Mouse (Mus musculus) heart, postnatal 25 days (tissue): ENCODE results near the gene Olfr1443. TPM values are rescaled to one million over a fixed set of nuclear protein-coding genes. Genes with fewer than 3 reads are reported as not detected.
"Not testable (repeated sequence)": the region's sequence is repeated elsewhere in the genome, so short reads cannot be mapped to it uniquely, and the experiment has no call there.

ENCODE experiments used
- DNase-seq: peaks from one replicate; pipeline ENCODE4 v3.0.0; 2022; ENCODE audit warnings: low spot score
- intact Hi-C: fragments of 180-260 bp; cut with DNase I; formaldehyde crosslinking; loops from one replicate; pipeline ENCODE4 v1.15.1; 2025
- total RNA-seq, 2 experiments: library from RNA; stranded (reverse); gene quantifications; 2 replicates each; pipeline ENCODE4 v1.2.3; 2021

Olfr1443 gene
- total RNA-seq = not detected

DNA sequence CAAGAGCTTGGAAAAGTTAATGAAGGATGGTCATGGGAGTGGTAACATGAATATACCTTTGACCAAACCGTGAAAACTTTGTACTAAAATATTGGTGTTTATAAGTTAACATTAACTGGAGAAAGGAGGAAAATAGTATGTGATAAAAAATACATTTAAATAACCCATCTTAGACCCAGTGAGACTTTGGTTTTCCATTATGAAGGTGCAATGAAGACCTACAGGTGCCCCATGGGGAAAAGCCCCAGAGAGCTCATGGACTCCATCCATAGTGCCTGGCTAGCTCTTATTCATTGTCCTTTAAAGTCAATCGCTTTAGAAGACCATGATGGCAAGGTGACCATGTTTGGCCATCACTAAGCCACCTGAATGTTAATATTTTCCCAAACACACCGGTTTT is at the start of gene Olfr1443:
TSS of gene Olfr1443 (plus strand) at position 301 of the 400 bp plus-strand sequence.
- intact Hi-C loops = no loop called here
- no peak for DNase-seq

DNA sequence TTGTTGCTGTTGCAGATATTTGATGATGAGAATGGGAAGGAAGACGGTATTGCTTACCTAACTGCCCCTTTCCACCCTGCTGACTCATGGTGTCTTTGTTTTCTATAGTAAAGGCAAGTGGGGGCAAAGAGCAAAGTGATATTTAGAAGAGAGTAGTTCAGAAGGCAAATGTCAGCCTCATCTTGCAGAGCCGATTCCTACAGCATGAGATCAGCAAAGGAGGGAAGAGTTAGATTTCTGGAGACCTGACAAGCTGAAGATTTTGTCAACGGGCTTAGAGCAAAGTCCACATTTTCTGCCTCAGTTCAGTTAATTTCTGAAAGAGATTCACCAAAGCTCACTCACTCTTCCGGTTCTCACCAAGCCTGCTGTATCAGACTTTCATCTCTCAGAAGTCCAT is 44.7 kb upstream of the Olfr1443 start, which contains the start of gene Glyat:
TSS of gene Glyat (plus strand) at position 133 of the 400 bp plus-strand sequence.
- no peak for DNase-seq
- intact Hi-C loops = no loop called here

DNA sequence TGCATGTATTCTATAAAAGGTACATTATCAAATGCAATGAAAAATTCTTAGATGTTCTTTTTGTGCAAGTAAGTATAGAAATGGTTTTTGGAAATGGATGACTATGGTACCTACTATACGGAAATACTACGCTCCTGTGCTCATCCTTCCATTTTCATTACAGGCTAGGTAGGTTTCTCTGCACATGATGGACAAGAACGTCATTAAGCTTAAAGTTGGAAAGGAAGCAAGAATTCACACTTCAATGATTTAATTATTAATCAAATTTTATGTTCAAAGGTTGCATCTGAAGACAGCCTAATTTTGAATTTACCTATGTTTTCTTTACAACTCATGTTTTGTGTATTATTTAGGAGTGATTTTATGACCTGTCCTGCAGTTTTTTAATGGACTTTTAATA is 43.7 kb upstream of the Olfr1443 start:
- no peak for DNase-seq
- intact Hi-C loops = no loop called here

DNA sequence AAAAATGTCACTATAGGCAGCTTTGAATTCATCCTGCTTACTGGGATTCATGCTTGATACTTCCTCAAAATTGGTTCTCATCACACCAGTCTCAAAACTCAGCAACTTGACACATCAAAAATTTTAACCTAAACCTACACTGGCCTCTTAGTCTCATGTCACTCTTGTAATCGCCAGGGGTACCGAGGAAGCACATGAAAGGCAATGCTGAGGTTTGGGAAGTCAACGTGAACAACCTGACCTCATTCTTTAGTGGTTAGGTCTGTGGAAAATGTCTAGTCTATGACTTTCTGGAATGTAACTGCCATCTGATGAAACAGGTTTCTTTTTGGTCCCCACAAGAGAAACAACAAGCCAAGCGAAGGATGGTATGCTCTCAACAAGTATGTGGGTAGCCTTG is 42.9 kb upstream of the Olfr1443 start:
- DNase-seq = no peak
- intact Hi-C loops = no loop called here

DNA sequence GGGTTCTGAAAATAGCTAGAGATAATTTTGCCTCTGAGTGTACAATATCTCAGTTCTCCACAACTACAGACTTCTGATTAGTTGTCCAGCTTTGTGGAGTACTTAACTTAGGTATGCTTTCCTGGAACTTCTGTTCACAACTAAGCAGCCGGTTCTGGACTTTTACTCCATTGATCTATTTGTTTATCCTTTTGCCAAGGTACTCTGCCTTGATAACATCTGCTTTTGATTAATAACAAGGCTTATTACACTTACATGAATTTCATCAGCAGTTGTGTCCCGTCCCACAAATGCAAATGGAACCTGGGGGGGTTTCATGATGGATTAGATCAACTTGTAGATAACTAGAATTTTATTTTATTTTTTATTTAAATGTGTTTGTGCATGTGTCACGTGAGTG is 41.0 kb upstream of the Olfr1443 start:
- intact Hi-C loops = no loop called here

DNA sequence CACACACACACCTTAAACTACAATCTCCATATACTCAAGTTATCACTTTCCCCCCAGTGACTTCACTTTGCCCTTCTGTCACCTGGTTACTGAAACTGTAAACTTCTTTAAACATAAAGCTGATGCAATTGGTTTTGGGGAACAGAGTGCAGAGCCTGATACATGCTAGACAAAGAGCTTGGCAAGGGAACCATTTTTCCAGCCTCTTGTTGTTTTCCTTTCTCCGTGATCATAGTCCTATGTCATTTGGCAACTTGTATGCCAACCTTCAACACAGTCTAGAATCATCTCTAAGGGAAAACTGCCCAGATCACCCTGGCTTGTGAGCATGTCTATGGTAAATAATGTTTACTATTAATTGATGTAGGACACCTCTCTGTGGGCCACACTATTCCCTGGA is 39.9 kb upstream of the Olfr1443 start:
- intact Hi-C loops = no loop called here
- DNase-seq = no peak

More for the DNA sequence above, 41.0 kb upstream of the Olfr1443 start:
- DNase-seq = no peak

DNA sequence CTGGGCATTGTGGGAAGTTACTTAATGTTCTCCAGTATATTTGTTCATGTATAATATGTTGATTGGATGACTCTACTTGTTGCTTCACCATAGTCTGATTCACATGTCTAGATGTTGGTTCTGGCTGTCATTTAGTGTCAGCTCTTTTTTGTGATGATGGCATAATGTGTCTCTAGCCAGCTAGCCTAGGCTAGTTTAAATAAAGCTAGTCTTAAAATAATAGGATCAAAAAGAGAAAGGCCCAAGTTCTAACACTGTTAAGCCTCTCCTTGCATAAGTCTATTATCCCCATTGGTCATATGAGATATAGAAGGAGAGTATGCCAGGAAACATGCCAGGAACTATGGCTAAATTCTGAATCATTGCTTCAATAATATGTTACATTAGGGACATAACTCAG is 28.4 kb upstream of the Olfr1443 start:
- no peak for DNase-seq
- intact Hi-C loops = no loop called here

DNA sequence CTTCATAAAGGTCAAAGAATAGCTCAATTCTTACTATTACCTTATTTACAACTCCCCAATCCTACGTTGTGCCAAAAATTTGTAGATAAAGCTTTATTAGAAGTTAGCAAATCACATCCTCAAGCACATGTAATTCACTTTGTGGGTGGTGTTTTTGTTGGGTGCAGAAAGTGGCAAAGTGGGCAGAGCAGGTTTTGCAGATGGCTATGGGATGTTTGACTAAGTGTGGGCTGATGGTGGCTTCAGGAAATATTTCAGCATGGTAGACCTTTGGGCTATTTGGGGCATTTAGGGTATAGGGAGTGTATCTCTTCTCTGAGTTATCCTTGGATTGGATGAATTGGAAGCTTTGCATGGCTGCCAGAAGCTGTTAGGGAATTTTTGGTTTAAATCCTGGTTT is 11.8 kb upstream of the Olfr1443 start:
- intact Hi-C loops = no loop called here

DNA sequence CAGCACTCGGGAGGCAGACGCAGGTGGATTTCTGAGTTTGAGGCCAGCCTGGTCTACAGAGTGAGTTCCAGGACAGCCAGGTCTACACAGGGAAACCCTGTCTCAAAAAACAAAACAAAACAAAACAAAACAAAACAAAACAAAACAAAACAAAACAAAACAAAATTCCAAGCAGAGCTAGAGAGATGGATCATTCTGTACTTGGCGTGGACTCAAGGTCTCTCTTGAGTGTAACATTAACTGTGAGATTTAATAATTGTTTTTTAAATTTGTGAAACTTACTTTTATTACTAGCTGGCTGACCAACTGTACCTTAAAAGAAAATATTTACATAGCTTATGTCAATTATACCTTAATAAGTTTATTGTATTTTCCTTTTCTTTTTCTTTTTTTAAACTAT is 9.3 kb upstream of the Olfr1443 start:
- intact Hi-C loops, DNase-seq: not testable (repeated sequence)

More for the DNA sequence above, 11.8 kb upstream of the Olfr1443 start:
- no peak for DNase-seq

DNA sequence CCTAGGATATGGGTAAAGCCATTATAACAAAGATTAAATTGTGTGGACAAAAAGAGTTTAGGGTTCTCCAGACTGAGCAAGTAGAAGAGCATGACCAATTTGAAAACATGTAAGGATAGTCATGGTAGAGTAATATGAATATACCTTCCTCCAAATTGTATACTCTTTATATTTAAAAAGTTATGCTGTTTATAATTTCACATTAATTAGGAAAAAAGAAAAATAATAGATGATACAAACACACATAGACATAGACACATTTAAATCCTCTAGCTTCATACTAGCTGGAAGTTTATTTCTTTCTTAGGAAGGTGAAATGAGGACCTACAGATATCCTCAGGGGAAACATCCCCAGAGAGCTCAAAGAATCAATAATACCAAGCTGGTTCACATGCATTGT is 7.8 kb upstream of the Olfr1443 start, which contains the start of gene Olfr1442:
TSS of gene Olfr1442 (plus strand) at position 301 of the 400 bp plus-strand sequence.
- no peak for DNase-seq
- intact Hi-C loops = no loop called here

DNA sequence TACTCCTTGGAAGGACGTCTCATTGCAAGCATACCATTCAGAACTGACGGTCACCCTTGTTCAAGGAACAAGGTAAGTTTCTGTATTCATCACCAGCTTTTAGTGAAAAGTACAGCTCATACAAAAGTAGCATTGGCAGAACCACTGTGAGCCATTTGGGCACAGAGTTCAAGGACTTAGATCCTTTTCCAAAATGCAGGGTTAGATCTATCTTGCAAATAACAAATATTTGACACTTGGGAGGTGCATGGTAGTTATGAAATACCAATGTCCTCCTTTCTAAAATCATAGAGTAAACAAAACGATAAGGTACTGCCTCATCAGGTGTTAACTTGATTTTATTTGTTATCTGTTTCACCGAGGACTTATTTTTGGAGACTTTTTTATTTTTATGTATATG is 6.9 kb upstream of the Olfr1443 start:
- DNase-seq = no peak
- intact Hi-C loops = no loop called here

DNA sequence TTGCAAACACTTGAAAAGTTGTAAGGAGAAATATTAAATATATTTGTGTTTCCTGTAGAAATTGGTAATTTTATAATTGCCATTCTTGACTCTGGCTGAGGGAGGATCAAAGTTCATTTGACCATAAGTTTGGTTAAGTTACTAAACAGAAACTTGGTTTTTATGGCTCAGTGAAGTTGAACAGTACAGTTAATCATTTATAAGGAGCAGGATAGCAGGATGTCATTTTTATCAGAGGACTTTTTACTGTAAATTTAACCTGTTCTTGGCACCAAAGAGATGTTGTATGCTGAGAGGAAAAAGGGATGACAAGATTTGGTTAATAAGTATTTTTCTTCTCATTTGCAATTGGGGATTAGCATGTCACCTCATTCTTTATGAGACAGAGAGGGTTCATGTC is 6.7 kb downstream of the Olfr1443 start:
- no peak for DNase-seq
- intact Hi-C loops = no loop called here

DNA sequence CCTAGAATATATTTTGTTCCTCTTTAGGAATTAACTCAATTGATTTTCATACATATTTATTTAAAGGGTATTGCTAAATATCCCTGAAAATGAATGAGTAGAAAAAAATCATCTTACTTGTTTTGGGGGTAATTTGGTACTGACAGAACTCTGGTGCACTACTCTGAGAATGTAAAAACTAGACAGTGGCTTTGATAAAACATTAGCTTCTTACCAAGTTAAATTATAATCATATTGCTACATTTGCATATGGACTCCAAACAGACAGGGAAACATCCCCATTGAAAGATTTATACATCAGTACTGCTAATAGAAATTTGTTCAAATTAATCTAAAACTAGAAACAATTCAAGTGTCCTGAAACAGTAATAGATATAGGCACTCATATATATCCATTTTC is 7.3 kb downstream of the Olfr1443 start:
- DNase-seq = no peak
- intact Hi-C loops = no loop called here

DNA sequence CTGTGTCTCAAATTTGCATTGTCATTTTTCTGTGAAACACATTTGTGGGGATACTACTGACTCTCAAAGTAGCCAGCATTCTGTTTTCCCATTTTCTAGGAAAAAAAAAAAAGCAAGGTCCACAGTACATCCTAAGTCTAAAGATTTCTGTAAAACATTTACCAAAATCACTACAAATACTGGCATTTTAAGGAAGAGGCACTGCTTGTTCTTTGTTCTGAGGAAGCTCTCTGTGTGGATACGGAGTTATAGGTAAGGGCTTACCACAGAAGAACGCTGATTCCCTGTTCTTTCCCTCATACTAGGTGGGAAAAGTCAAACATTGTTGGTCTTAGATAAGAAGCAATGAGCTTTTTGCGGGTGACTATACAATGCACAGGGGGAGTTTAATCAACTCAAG is 17.7 kb downstream of the Olfr1443 start, which contains the start of gene Keg1:
TSS of gene Keg1 (plus strand) at position 197 of the 400 bp plus-strand sequence.
- intact Hi-C loops = no loop called here
- no peak for DNase-seq

DNA sequence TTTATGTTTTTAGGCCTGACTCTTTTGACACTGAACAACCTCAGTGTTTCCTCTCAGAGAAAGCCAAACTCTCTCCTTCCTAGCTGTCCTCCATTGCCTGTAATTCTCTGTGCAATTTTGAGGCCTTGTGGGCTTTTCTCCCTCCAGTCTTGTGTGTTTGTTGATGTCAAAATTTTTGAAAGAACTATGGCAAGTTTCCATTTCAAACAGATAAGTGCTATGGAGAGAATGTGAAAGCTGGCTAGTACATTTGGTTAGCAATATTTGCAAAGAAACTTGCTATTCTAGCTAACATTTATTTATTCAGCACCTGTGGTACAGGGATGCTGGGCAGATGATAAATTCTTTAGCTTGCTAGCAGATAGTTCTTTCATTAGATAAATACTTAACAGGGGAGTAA is 18.3 kb downstream of the Olfr1443 start:
- intact Hi-C loops = no loop called here
- no peak for DNase-seq

DNA sequence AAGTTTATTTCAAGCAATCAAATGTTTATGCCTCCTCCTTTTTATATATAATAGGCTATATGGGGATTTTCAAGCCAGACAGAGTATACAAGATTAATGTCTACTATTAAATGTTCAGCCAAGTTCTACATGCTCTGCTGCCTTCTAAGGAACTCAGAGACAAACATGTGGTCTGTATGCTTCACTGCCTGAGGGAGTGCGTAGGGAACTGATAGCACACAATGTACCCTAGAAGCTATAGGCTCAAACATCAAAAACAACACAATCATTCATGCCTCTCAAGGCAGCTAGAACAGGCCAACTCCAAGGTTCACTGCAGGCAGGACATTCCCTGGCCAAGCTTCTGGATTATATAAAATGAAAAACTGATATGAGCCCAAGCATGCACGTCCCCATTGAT is 30.5 kb downstream of the Olfr1443 start:
- intact Hi-C loops = no loop called here
- no peak for DNase-seq

DNA sequence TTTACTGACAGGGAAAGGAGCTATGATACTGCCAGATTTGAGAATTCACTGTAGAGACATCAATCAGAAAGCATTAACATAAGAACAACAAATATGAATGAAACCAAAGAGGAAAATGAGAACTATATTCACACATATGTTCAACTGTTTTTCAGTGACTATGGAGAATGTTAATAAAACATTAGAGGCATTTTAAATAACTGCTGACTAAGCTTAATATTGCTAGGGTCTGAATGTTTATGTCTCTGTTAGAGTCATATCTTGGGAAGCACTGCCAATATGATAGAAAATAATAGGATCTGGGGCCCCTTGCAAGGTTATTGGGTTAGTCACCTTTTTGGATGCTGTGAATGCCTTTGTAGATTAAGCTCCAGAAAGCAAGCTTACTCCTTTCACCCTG is 31.1 kb downstream of the Olfr1443 start:
- intact Hi-C loops = no loop called here
- DNase-seq = no peak

DNA sequence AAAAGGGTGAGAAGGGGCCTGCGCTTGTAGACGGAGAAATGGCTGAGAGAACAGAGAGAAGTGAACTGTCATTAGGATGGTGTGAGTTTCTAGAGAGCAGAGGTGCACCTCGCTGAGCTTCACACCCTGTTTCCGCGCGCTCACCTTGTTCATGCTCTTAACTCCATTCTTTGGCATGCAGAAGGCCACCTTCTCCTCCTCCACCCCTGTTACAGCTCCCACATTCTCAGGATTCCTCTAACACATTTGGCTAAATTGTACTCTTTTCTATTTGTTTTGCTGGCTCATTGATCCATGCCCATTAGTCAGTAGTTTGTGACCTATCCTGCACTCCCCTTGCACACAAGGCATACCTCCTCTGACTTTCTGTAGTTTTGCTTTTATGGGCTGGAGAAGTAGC is 41.3 kb downstream of the Olfr1443 start:
- intact Hi-C loops = no loop called here
- DNase-seq = no peak

DNA sequence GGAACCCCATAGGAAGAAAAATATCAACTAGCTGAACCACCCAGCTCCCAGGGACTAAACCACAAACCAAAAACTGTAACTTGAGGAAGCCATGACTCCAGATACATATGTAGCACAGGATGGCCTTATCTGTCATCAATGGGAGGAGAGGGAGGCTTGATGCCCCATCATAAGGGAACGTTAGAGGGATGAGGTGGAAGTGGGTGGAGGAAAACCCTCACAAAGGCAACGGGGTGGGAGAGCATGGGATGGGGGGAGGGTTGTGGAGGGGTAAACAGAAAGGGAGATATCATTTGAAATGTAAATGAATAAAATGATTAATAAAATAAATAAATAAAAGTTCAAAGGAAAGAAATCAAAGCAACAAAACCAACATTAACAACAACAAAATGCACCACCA is 42.6 kb downstream of the Olfr1443 start:
- intact Hi-C loops = loop anchor here (5.0 kb wide), 1 partner anchor 97 kb away; no protein-coding TSS in a partner anchor

DNA sequence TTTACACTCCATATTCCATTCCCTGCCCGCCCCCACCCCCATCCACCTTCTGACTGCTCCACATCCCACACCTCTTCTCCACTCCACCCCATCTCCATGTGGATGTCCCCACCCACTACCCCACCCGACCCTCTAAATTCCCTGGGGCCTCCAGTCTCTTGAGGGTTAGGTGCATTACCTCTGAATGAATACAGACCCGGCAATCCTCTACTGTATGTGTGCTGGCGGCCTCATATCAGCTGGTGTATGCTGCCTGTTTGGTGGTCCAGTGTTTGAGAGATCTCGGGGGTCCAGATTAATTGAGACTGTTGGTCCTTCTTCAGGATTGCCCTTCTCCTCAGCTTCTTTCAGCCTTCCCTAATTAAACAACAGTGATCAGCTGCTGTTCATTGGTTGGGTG is 43.0 kb downstream of the Olfr1443 start:
- intact Hi-C loops = loop anchor here (5.0 kb wide), 1 partner anchor 96 kb away; no protein-coding TSS in a partner anchor
- not testable (repeated sequence) for DNase-seq

More for the DNA sequence above, 42.6 kb downstream of the Olfr1443 start:
- DNase-seq = no peak

DNA sequence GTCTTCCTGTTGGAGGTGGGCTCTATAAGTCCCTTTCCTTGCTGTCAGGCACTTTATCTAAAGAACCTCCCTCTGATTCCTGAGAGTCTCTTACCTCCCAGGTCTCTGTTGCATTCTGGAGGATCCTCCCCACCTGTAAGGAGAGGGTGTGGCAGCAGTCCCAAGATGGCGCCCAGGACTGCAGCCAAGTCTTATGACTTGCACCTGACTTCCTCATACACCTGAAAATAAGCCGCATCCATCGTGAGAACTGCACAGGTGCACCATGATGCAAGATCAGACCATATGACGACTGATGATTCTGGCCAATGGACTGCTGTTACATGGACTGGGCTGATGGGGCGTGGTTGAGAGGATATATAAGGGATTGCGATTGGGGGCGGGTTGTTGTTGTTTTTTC is 43.7 kb downstream of the Olfr1443 start:
- intact Hi-C loops = loop anchor here (5.0 kb wide), 1 partner anchor 96 kb away; no protein-coding TSS in a partner anchor
- not testable (repeated sequence) for DNase-seq

DNA sequence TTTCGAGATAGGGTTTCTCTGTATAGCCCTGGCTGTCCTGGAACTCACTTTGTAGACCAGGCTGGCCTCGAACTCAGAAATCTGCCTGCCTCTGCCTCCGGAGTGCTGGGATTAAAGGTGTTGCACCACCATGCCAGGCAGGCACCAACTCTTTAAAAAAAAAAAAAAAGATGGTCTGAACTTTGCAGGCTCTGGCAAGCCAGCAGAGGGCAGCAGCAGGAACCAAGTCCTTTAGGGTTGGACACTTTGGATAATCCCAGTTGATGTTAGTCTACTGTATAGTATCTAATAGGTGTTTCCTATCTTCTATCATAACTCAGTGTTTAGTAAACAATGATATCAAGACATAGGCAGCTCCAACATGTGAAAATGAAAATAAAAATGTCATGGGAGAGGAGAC is 44.4 kb downstream of the Olfr1443 start:
- intact Hi-C loops = loop anchor here (1.0 to 5.0 kb wide), 2 partner anchors 75 to 95 kb away; no protein-coding TSS in a partner anchor
- no peak for DNase-seq
